Mouse (Mus musculus): ENCODE measurements around the gene Dnaaf3.

Dnaaf3 gene

GRCm38 (mm10) chr7:4507220-4507619 lies 25.0 kb downstream of the Dnaaf3 start:
- H3K27me3 ChIP-seq (ENCODE audit: insufficient read depth, low read length) = no peaks in the 10 kb centered on the region
- no peaks in the 10 kb centered on the region for H3K36me3 ChIP-seq (ENCODE audit: insufficient read depth, low read length)
- TF ChIP-seq CTCF (conservative IDR thresholded peaks at IDR 0.05; ENCODE audit: low read length) = no peak
- no peak for TF ChIP-seq POU5F1 (IDR thresholded peaks at IDR 0.05; ENCODE audit: borderline replicate concordance, low read length)
- no peak for TF ChIP-seq NANOG (IDR thresholded peaks at IDR 0.05; ENCODE audit: borderline replicate concordance, low read length)

GRCm38 (mm10) chr7:4504646-4505435 lies 27.4 kb downstream of the Dnaaf3 start:
- TF ChIP-seq CTCF (conservative IDR thresholded peaks at IDR 0.05; ENCODE audit: low read length) (no peak), POU5F1 (IDR thresholded peaks at IDR 0.05; ENCODE audit: borderline replicate concordance, low read length) (no peak), NANOG (IDR thresholded peaks at IDR 0.05; ENCODE audit: borderline replicate concordance, low read length) (no peak)
- H3K4me1 ChIP-seq (replicated peaks; ENCODE audit: low read depth, low read length) = peaks cover 55% of the 10 kb centered on the region
- H3K36me3 ChIP-seq (ENCODE audit: insufficient read depth, low read length) = peaks cover 2% of the 10 kb centered on the region
- no peak overlapping the region for H3K4me3 ChIP-seq (replicated peaks; ENCODE audit: low read length)
- H3K9me3 ChIP-seq (ENCODE audit: low read length) = no peaks in the 10 kb centered on the region
- peaks cover 3% of the 10 kb centered on the region; the same call in 1 of the 2 replicates for H3K27me3 ChIP-seq (ENCODE audit: insufficient read depth, low read length)

More at GRCm38 (mm10) chr7:4507220-4507619, 25.0 kb downstream of the Dnaaf3 start:
- Histone ChIP-seq H3K4me1 (replicated peaks; ENCODE audit: low read depth, low read length) (peaks cover 46% of the 10 kb centered on the region), H3K9me3 (ENCODE audit: low read length) (no peaks in the 10 kb centered on the region), H3K4me3 (replicated peaks; ENCODE audit: low read length) (peak overlapping the region; percentile 48; the same call in 1 of the 2 replicates)

GRCm38 (mm10) chr7:4503858-4504257 lies 28.4 kb downstream of the Dnaaf3 start:
- peaks cover 55% of the 10 kb centered on the region for H3K4me1 ChIP-seq (replicated peaks; ENCODE audit: low read depth, low read length)

GRCm38 (mm10) chr7:4503100-4503499 lies 29.2 kb downstream of the Dnaaf3 start:
- Histone ChIP-seq H3K4me1 (replicated peaks; ENCODE audit: low read depth, low read length) (peaks cover 55% of the 10 kb centered on the region), H3K27me3 (ENCODE audit: insufficient read depth, low read length) (peaks cover 3% of the 10 kb centered on the region; the same call in 1 of the 2 replicates), H3K9me3 (ENCODE audit: low read length) (no peaks in the 10 kb centered on the region), H3K4me3 (replicated peaks; ENCODE audit: low read length) (no peak overlapping the region), H3K36me3 (ENCODE audit: insufficient read depth, low read length) (peaks cover 17% of the 10 kb centered on the region)
- TF ChIP-seq CTCF (conservative IDR thresholded peaks at IDR 0.05; ENCODE audit: low read length) (no peak), NANOG (IDR thresholded peaks at IDR 0.05; ENCODE audit: borderline replicate concordance, low read length) (no peak), POU5F1 (IDR thresholded peaks at IDR 0.05; ENCODE audit: borderline replicate concordance, low read length) (no peak)

More at GRCm38 (mm10) chr7:4503858-4504257, 28.4 kb downstream of the Dnaaf3 start:
- Histone ChIP-seq H3K36me3 (ENCODE audit: insufficient read depth, low read length) (peaks cover 11% of the 10 kb centered on the region), H3K4me3 (replicated peaks; ENCODE audit: low read length) (no peak overlapping the region), H3K27me3 (ENCODE audit: insufficient read depth, low read length) (peaks cover 3% of the 10 kb centered on the region; the same call in 1 of the 2 replicates), H3K9me3 (ENCODE audit: low read length) (no peaks in the 10 kb centered on the region)
- TF ChIP-seq POU5F1 (IDR thresholded peaks at IDR 0.05; ENCODE audit: borderline replicate concordance, low read length) = no peak
- no peak for TF ChIP-seq NANOG (IDR thresholded peaks at IDR 0.05; ENCODE audit: borderline replicate concordance, low read length)
- no peak for TF ChIP-seq CTCF (conservative IDR thresholded peaks at IDR 0.05; ENCODE audit: low read length)

GRCm38 (mm10) chr7:4502421-4503090 lies 29.7 kb downstream of the Dnaaf3 start:
- peaks cover 23% of the 10 kb centered on the region for H3K36me3 ChIP-seq (ENCODE audit: insufficient read depth, low read length)

GRCm38 (mm10) chr7:4501558-4502397 lies 30.5 kb downstream of the Dnaaf3 start, which contains the start of gene Ppp1r12c:
TSS of gene Ppp1r12c (minus strand) at chr7:4501680.
- peak within 1 kb of the TSS; percentile 92 for H3K4me3 ChIP-seq (replicated peaks; ENCODE audit: low read length)
- no peak for TF ChIP-seq POU5F1 (IDR thresholded peaks at IDR 0.05; ENCODE audit: borderline replicate concordance, low read length)
- no peak for TF ChIP-seq NANOG (IDR thresholded peaks at IDR 0.05; ENCODE audit: borderline replicate concordance, low read length)
- TF ChIP-seq CTCF (conservative IDR thresholded peaks at IDR 0.05; ENCODE audit: low read length) = no peak
- peaks cover 31% of the 10 kb centered on the region for H3K36me3 ChIP-seq (ENCODE audit: insufficient read depth, low read length)
- H3K9me3 ChIP-seq (ENCODE audit: low read length) = no peaks in the 10 kb centered on the region
- H3K4me1 ChIP-seq (replicated peaks; ENCODE audit: low read depth, low read length) = peaks cover 58% of the 10 kb centered on the region
- peaks cover 3% of the 10 kb centered on the region; the same call in 1 of the 2 replicates for H3K27me3 ChIP-seq (ENCODE audit: insufficient read depth, low read length)

More at GRCm38 (mm10) chr7:4502421-4503090, 29.7 kb downstream of the Dnaaf3 start:
- Histone ChIP-seq H3K9me3 (ENCODE audit: low read length) (no peaks in the 10 kb centered on the region), H3K4me1 (replicated peaks; ENCODE audit: low read depth, low read length) (peaks cover 59% of the 10 kb centered on the region), H3K27me3 (ENCODE audit: insufficient read depth, low read length) (peaks cover 3% of the 10 kb centered on the region; the same call in 1 of the 2 replicates), H3K4me3 (replicated peaks; ENCODE audit: low read length) (peak overlapping the region; percentile 92)
- no peak for TF ChIP-seq NANOG (IDR thresholded peaks at IDR 0.05; ENCODE audit: borderline replicate concordance, low read length)
- TF ChIP-seq CTCF (conservative IDR thresholded peaks at IDR 0.05; ENCODE audit: low read length) = no peak
- TF ChIP-seq POU5F1 (IDR thresholded peaks at IDR 0.05; ENCODE audit: borderline replicate concordance, low read length) = no peak

- Histone ChIP-seq H3K9me3 (ENCODE audit: low read length) (no peaks in the 10 kb centered on the region), H3K36me3 (ENCODE audit: insufficient read depth, low read length) (peaks cover 39% of the 10 kb centered on the region), H3K4me3 (replicated peaks; ENCODE audit: low read length) (peak overlapping the region; percentile 92), H3K4me1 (replicated peaks; ENCODE audit: low read depth, low read length) (peaks cover 54% of the 10 kb centered on the region), H3K27me3 (ENCODE audit: insufficient read depth, low read length) (peaks cover 3% of the 10 kb centered on the region; the same call in 1 of the 2 replicates)
- TF ChIP-seq NANOG (IDR thresholded peaks at IDR 0.05; ENCODE audit: borderline replicate concordance, low read length) (no peak), CTCF (conservative IDR thresholded peaks at IDR 0.05; ENCODE audit: low read length) (no peak), POU5F1 (IDR thresholded peaks at IDR 0.05; ENCODE audit: borderline replicate concordance, low read length) (no peak)
Measured at GRCm38 (mm10) chr7:4500892-4501471, 31.3 kb downstream of the Dnaaf3 start.

All from E14TG2a.4 (cell line).